Mouse (Mus musculus): ENCODE data around the gene Uaca.

Uaca gene

DNA sequence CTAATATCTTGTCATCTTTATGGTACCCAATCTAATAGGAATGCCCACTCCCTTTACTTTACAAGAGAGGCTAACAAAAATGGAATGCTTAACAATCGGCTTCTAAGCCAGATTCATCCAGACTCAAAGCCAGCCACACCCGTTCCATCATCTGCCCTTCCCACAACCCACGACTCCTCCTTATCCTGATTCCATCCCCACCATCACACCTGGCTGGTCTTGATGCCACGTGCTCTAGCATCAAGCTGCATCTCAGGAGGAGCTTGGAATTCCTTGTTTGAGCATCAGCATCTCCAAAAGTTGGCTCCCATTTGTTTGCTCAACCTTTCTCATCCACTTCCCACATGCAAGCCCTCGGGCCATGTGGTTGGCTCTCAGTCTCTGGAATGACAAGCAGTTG is 127.5 kb downstream of the Uaca start:
- no peak for ATAC-seq (ENCODE audit: insufficient number of reproducible peaks, low FRiP score, low TSS enrichment)

DNA sequence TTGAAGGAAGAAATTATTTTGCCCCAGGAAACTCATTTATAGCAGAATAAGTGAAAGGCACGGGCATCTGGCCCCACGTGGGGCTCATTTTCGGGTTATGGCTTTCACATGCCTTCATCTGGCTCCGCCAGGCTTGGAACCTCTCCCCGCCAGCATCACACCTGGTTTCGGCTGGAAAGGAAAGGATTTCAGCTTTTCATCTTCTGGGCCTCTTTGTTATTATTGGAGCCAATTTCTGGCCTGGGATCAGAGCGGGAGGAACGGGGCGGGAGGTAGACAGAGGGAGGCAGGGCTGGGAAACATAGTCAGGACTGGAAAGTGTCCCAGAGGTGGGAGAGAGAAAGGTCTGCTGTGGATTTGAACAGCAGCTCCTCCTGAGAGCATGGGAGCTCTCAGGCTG is 132.0 kb downstream of the Uaca start:
- ATAC-seq (ENCODE audit: insufficient number of reproducible peaks, low FRiP score, low TSS enrichment): no peak

DNA sequence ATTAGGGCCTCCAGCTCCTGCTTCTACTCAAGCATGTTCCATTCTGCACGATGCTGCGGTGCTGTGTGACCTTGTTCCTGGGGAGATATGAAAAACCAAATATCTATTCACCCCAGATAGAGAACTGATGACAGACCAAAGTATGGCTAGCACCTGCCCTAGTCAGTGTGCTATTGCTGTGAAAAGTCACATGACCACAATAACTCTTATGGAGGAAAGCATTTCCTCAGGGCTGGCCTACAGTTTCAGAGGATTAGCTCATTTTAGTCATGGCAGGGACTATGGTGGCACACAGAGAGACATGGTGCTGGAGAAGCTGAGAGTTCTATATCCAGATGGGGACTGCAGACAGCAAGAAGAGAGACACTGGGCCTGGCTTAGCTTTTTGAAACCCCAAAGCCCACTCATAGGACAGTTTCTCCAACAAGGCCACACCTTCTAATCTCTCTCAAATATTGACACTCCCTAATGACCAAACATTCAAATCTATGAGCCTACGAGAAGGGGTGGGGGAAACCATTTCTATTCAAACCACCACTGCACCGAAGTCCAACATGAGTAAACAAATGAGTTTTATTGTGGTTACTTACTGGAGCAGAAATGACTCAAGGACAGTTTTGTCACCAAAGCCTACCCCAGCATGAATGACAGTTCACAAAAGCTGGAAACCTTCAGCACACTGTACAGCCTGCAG is 135.1 kb downstream of the Uaca start:
- ATAC-seq (ENCODE audit: insufficient number of reproducible peaks, low FRiP score, low TSS enrichment): no peak
